Mouse (Mus musculus) liver, embryonic 11.5 days (tissue): ENCODE results near the gene Ap3m1. TPM values are rescaled to one million over a fixed set of nuclear protein-coding genes. Genes with fewer than 3 reads are reported as not detected.

ENCODE experiments used
- ATAC-seq: fragments of 200-750 bp; cut with Nextera tagmentation; replicated peaks from 2 replicates; pipeline ENCODE4 v1.8.0; 2017; ENCODE audit warnings: moderate number of reproducible peaks, mild to moderate bottlenecking, moderate TSS enrichment, moderate library complexity; ENCODE audit not compliant: low FRiP score
- DNase-seq: peaks from one replicate; pipeline ENCODE4 v3.0.0-alpha.2; 2017; ENCODE audit warnings: low spot score
- H3K27ac ChIP-seq: fragments of 300-500 bp; sonication (generic); 2 replicates; pipeline ENCODE4 v1.5.1; 2014; ENCODE audit warnings: mild to moderate bottlenecking, low read depth, low read length, control low read depth
- H3K27me3 ChIP-seq: fragments of 300-500 bp; sonication (generic); replicated peaks from 2 replicates; pipeline ENCODE4 v1.6.1; 2014; ENCODE audit warnings: low read length, mixed read lengths; ENCODE audit not compliant: control insufficient read depth, insufficient read depth
- H3K36me3 ChIP-seq: fragments of 300-500 bp; sonication (generic); 2 replicates; pipeline ENCODE4 v1.6.1; 2014; ENCODE audit warnings: mild to moderate bottlenecking, low read length, moderate library complexity, mixed read lengths; ENCODE audit not compliant: control insufficient read depth, insufficient read depth
- H3K4me1 ChIP-seq: fragments of 300-500 bp; sonication (generic); replicated peaks from 2 replicates; pipeline ENCODE4 v1.6.1; 2014; ENCODE audit warnings: low read length, mixed read lengths; ENCODE audit not compliant: control insufficient read depth, insufficient read depth
- H3K4me2 ChIP-seq: fragments of 300-500 bp; sonication (generic); 2 replicates; pipeline ENCODE4 v1.6.1; 2014; ENCODE audit warnings: mild to moderate bottlenecking, control low read depth, moderate library complexity
- H3K4me3 ChIP-seq: fragments of 300-500 bp; sonication (generic); 2 replicates; pipeline ENCODE4 v1.5.1; 2014; ENCODE audit warnings: low read depth, low read length, control low read depth
- H3K9ac ChIP-seq: fragments of 300-500 bp; sonication (generic); 2 replicates; pipeline ENCODE4 v1.6.1; 2014; ENCODE audit warnings: low read depth, low read length, control low read depth
- H3K9me3 ChIP-seq: fragments of 300-500 bp; sonication (generic); 2 replicates; pipeline ENCODE4 v1.6.1; 2016; ENCODE audit warnings: low read length, inconsistent platforms, mixed read lengths; ENCODE audit not compliant: control insufficient read depth
- WGBS: fragments of 180-500 bp; shearing (Covaris S2); extraction: QIAGEN DNeasy Blood & Tissue Kit; methylation state at CpG from one replicate; pipeline ENCODE4 v1.1.7; 2014; 5-methylcytosine and 5-hydroxymethylcytosine counted together
- polyA plus RNA-seq: library from polyadenylated mRNA; unstranded; fragments of >200 nt; fragmentation: Nextera tagmentation; extraction: Ambion mirVana; gene quantifications from 2 replicates; pipeline ENCODE4 v1.2.1, GENCODE M21; 2014

Gene Ap3m1
- polyA plus RNA-seq, 1 experiment from 2014 or later = 55.7 TPM

DNA sequence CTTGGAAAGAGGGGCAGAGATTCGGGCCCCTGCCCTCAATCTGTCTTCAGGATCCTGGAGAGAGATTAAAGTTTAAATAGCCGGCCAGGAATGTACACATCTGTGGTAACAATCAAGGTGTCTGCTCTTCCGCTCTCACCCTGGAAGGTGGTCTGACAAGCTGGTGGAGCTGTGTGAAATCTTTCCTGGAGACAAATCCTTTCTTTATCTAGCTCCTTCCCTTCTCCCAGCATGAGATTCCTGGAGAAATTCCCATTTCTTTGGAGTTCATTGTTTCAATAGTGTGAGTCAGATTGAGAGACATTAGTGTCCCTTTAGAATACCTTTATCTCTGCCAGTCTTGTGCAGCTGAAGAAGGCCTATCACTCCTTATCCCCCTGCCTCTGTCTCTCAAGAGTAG lies 36.4 kb upstream of the Ap3m1 start:
- DNase-seq (no peak), ATAC-seq (no peak)
- no peak overlapping the region for H3K4me2 ChIP-seq
- peaks cover 3% of the 10 kb centered on the region; the same call in 1 of the 2 replicates for H3K36me3 ChIP-seq
- H3K9ac ChIP-seq = no peak overlapping the region
- H3K4me3 ChIP-seq = no peak overlapping the region
- peaks cover 29% of the 10 kb centered on the region for H3K4me1 ChIP-seq
- 56% methylated on average over 3 of the region's 3 CpGs for WGBS
- H3K27ac ChIP-seq = no peak overlapping the region
- H3K9me3 ChIP-seq = no peaks in the 10 kb centered on the region
- no peaks in the 10 kb centered on the region for H3K27me3 ChIP-seq

DNA sequence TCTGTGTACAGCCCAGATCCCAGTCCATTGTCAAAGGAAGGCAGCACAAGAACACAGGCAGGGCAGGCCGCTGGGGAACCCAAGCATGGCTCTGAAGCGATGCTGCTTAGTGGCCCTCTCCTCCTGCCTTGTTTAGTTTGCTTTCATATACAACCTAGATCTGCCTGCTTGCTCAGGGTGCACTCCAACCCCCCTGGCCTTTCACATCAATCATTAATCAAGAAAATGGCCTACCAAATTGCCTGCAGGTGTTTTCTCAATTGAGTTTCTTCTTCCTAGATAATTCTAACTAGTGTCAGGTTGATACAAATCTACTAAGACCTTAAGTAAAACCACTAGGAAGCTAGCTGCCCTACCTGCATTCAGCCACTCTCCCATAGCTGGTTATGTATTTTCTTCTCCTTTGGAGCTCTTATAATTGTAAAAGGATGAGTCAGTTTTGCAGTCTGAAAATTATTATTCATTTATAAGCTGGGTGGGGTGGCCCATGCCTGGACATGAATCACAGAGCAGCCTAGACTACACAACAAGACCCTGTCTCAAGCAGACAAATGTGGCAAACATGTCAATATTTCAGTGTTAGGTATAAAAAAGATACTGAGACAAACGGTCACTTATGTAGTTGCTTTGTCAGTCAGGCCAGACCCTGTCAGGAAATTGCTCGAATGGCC lies 35.2 kb upstream of the Ap3m1 start:
- 71% methylated on average over 4 of the region's 4 CpGs for WGBS
- H3K4me3 ChIP-seq = no peak overlapping the region
- no peaks in the 10 kb centered on the region for H3K9me3 ChIP-seq
- H3K27me3 ChIP-seq = no peaks in the 10 kb centered on the region
- no peak for ATAC-seq
- DNase-seq = no peak
- H3K27ac ChIP-seq = 0 out of 2 replicates have a peak overlapping the region, but pooled peaks have one; percentile 45
- peaks cover 33% of the 10 kb centered on the region for H3K4me1 ChIP-seq
- H3K4me2 ChIP-seq = no peak overlapping the region
- peak overlapping the region; percentile 12; the same call in 1 of the 2 replicates for H3K9ac ChIP-seq
- H3K36me3 ChIP-seq = no peaks in the 10 kb centered on the region

- Histone ChIP-seq H3K36me3 (no peaks in the 10 kb centered on the region), H3K9me3 (no peaks in the 10 kb centered on the region), H3K9ac (peak overlapping the region; percentile 12; the same call in 1 of the 2 replicates), H3K27me3 (no peaks in the 10 kb centered on the region), H3K4me2 (0 out of 2 replicates have a peak overlapping the region, but pooled peaks have one; percentile 1), H3K4me3 (no peak overlapping the region), H3K27ac (0 out of 2 replicates have a peak overlapping the region, but pooled peaks have one; percentile 45), H3K4me1 (peaks cover 35% of the 10 kb centered on the region)
- DNase-seq (no peak), ATAC-seq (no peak)
- WGBS = 48% methylated on average over 7 of the region's 7 CpGs
Measured at GRCm38 (mm10) chr14:21086827-21087351, 34.6 kb upstream of the Ap3m1 start.

- peaks cover 35% of the 10 kb centered on the region for H3K4me1 ChIP-seq
- H3K9me3 ChIP-seq = no peaks in the 10 kb centered on the region
- H3K4me3 ChIP-seq = no peak overlapping the region
- DNase-seq (no peak), ATAC-seq (no peak)
- 46% methylated on average over 2 of the region's 2 CpGs for WGBS
- H3K36me3 ChIP-seq = no peaks in the 10 kb centered on the region
- H3K4me2 ChIP-seq = no peak overlapping the region
- no peak overlapping the region for H3K27ac ChIP-seq
- H3K27me3 ChIP-seq = no peaks in the 10 kb centered on the region
- no peak overlapping the region for H3K9ac ChIP-seq
Measured at GRCm38 (mm10) chr14:21086106-21086505, 33.8 kb upstream of the Ap3m1 start.

DNA sequence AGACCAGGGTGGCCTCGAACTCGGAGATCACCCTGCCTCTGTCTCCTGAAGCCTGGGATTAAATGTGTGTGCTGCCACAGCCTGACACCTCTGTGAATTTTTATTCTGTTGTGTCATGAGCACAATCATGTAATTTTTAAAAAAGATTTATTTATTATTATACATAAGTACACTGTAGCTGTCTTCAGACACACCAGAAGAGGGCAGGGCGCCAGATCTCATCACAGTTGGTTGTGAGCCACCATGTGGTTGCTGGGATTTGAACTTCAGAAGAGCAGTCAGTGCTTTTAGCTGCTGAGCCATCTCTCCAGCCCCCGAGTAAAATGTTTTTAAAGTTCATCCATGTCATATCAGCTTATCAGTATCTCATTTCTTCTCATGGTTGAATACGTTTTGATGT lies 33.4 kb upstream of the Ap3m1 start:
- no peaks in the 10 kb centered on the region for H3K27me3 ChIP-seq
- H3K4me2 ChIP-seq = no peak overlapping the region
- H3K27ac ChIP-seq = no peak overlapping the region
- no peak overlapping the region for H3K9ac ChIP-seq
- no peak overlapping the region for H3K4me3 ChIP-seq
- DNase-seq (no peak), ATAC-seq (no peak)
- H3K36me3 ChIP-seq = no peaks in the 10 kb centered on the region
- peaks cover 35% of the 10 kb centered on the region for H3K4me1 ChIP-seq
- WGBS = 69% methylated on average over 5 of the region's 5 CpGs
- no peaks in the 10 kb centered on the region for H3K9me3 ChIP-seq

GRCm38 (mm10) chr14:21082823-21083222 lies 30.5 kb upstream of the Ap3m1 start:
- Histone ChIP-seq H3K9me3 (no peaks in the 10 kb centered on the region), H3K4me2 (no peak overlapping the region), H3K9ac (no peak overlapping the region), H3K4me3 (no peak overlapping the region), H3K4me1 (peaks cover 38% of the 10 kb centered on the region), H3K27me3 (no peaks in the 10 kb centered on the region), H3K36me3 (no peaks in the 10 kb centered on the region), H3K27ac (no peak overlapping the region)
- ATAC-seq (no peak), DNase-seq (no peak)
- 54% methylated on average over 1 of the region's 1 CpGs for WGBS

GRCm38 (mm10) chr14:21078511-21078910 lies 26.2 kb upstream of the Ap3m1 start:
- no peaks in the 10 kb centered on the region for H3K9me3 ChIP-seq
- no peak for ATAC-seq
- no peak overlapping the region for H3K4me3 ChIP-seq
- H3K27ac ChIP-seq = no peak overlapping the region
- H3K4me2 ChIP-seq = peak overlapping the region; percentile 85
- no peak overlapping the region for H3K9ac ChIP-seq
- H3K27me3 ChIP-seq = no peaks in the 10 kb centered on the region
- no peaks in the 10 kb centered on the region for H3K36me3 ChIP-seq
- peaks cover 51% of the 10 kb centered on the region for H3K4me1 ChIP-seq
- DNase-seq = no peak

GRCm38 (mm10) chr14:21077939-21078338 lies 25.6 kb upstream of the Ap3m1 start:
- 25% methylated on average over 4 of the region's 4 CpGs for WGBS

More at GRCm38 (mm10) chr14:21077939-21078338, 25.6 kb upstream of the Ap3m1 start:
- Histone ChIP-seq H3K4me2 (peak overlapping the region; percentile 85), H3K27me3 (no peaks in the 10 kb centered on the region), H3K27ac (no peak overlapping the region), H3K9me3 (no peaks in the 10 kb centered on the region), H3K9ac (no peak overlapping the region), H3K4me3 (peak overlapping the region; percentile 73; the same call in 1 of the 2 replicates), H3K36me3 (no peaks in the 10 kb centered on the region), H3K4me1 (peaks cover 51% of the 10 kb centered on the region)
- DNase-seq (no peak), ATAC-seq (no peak)
